Mouse (Mus musculus) testis, adult 2 months (tissue): ENCODE data around the gene Hnrnpf. TPM values are rescaled to one million over a fixed set of nuclear protein-coding genes. Genes with fewer than 3 reads are reported as not detected.
A peak's percentile ranks its signal among the peaks of the same experiment; 100 is the strongest.

Experiments
- H3K27ac ChIP-seq: fragments of 200-500 bp; 2 replicates; pipeline ENCODE4 v1.5.1; 2012; ENCODE audit warnings: low read depth, low read length; ENCODE audit not compliant: control insufficient read depth, insufficient read depth
- H3K27me3 ChIP-seq: fragments of 200-500 bp; 2 replicates; pipeline ENCODE4 v1.6.1; 2012; ENCODE audit warnings: mild to moderate bottlenecking, low read length, moderate library complexity; ENCODE audit not compliant: control insufficient read depth, insufficient read depth
- H3K36me3 ChIP-seq: fragments of 200-500 bp; 2 replicates; pipeline ENCODE4 v1.6.1; 2012; ENCODE audit warnings: mild to moderate bottlenecking, low read length; ENCODE audit not compliant: control insufficient read depth, insufficient read depth
- H3K4me1 ChIP-seq: fragments of 200-500 bp; 2 replicates; pipeline ENCODE4 v1.6.1; 2012; ENCODE audit warnings: low read length; ENCODE audit not compliant: control insufficient read depth, insufficient read depth
- H3K4me3 ChIP-seq: fragments of 200-500 bp; 2 replicates; pipeline ENCODE4 v1.5.1; 2012; ENCODE audit warnings: low read depth, mild to moderate bottlenecking, low read length, moderate library complexity, mixed read lengths; ENCODE audit not compliant: control insufficient read depth
- CTCF ChIP-seq: fragments of 200-500 bp; IDR thresholded peaks from 2 replicates; pipeline ENCODE4 v1.5.1; 2012; ENCODE audit warnings: low read depth, mild to moderate bottlenecking, inconsistent platforms, low read length, moderate library complexity; ENCODE audit not compliant: control insufficient read depth, insufficient read depth, insufficient replicate concordance
- POLR2A ChIP-seq: fragments of 200-500 bp; IDR thresholded peaks from 2 replicates; pipeline ENCODE4 v1.6.1; 2012; ENCODE audit warnings: low read depth, mild to moderate bottlenecking, inconsistent platforms, low read length, moderate library complexity; ENCODE audit not compliant: control insufficient read depth
- polyA plus RNA-seq: library from polyadenylated mRNA; depleted of rRNA; stranded (reverse); fragments of >200 nt; gene quantifications from 2 replicates; pipeline ENCODE4 v1.2.3, GENCODE M21; 2012

Gene Hnrnpf
- polyA plus RNA-seq, 1 experiment: 325 TPM

DNA sequence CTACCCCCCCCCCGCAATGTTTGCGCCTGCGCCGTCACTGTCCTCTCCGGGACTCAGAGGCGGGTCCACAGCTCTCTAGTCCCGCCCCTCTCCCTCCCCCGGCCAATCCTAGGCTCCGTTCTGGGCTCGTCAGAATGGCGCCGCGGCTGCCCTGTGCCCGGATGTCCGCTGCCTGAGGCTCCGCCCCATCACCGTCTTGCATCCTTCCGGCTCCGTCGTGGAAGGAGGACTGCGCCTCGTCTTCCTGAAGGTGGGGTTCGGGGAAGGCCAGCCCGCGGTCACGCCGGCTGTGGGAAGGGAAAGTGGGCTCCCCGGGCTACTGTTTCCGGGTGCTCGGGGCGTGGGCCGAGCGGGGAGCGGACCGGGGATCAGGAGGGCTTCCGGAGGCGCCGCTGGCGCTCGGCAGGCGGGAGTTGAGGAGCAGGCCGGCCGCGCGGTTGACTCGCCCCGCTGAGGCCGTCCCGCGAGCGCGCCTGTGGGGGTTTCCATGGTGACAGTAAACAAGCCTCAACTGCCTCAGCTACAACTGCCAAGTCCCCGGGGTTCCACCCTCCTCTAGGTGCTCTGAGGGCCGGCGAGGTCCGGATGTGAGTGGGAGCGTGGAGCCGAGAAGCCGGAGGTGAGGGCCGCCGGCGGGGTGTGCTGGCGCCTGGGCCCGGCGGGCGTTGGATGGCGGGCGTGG, 6.6 kb downstream of the Hnrnpf start:
- peaks cover 5% of the 10 kb centered on the region for H3K36me3 ChIP-seq
- no peaks in the 10 kb centered on the region for H3K27me3 ChIP-seq
- peaks cover 5% of the 10 kb centered on the region for H3K4me1 ChIP-seq
- H3K27ac ChIP-seq: peak overlapping the region; percentile 99
- H3K4me3 ChIP-seq: peak overlapping the region; percentile 100
- TF ChIP-seq POLR2A: peak; percentile 99
- no peak for TF ChIP-seq CTCF

DNA sequence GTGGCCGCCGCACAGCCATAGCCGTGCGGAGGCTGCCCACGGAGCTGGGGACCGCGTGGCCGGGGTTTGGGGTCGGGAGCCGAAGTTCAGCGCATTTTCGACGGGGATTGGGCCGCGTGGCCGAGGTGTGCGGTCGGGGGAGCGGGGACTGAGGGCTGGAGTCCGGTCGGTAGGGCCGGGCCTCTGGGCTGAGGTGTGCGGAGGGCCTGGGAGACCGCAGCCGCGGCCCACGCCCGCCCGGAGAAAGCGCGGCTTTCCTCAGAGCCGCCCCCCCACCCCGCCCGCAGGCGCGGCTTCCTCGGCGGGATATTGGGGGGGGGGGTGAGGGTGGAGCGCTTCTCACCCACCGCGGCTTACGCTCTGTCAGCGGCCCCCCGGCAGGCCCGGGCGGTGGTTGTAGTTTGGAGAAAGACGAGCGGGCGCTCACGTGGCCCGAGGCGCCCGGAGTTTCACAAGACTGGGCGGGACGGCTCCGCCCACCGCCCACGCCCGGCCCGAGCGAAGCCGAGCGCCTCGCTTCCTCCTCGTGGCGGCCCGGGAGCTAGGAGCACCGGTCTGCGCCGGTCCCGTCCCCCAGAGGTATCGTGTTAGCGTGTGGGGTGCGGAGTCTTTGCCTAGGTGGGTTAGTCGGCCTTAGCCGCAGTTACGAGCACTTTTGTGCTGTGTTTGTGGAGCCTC, 7.3 kb downstream of the Hnrnpf start:
- TF ChIP-seq CTCF (no peak), POLR2A (peak; percentile 34; the same call in 1 of the 2 replicates)
- Histone ChIP-seq H3K36me3 (peaks cover 5% of the 10 kb centered on the region), H3K27ac (peak overlapping the region; percentile 99), H3K4me3 (peak overlapping the region; percentile 100), H3K4me1 (peaks cover 5% of the 10 kb centered on the region), H3K27me3 (no peaks in the 10 kb centered on the region)

DNA sequence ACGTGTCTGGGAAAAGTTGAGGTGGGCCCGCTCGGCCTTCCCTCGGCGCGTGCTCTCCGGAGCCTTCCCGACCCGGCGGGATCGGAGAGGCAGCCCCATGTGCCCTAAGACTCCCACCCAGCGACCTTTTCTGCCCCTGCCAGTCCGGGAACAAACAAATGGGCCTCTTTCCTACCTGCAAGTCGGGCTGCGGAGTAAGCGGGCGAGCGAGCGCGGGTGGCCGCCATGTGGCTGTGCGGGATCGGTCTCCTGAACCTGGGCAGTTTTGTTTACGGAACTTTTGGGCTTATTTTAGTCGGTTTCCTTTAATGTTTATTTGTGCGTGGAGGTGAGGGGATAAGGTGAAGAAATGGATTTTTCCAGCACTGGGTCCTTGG, 7.8 kb downstream of the Hnrnpf start:
- Histone ChIP-seq H3K36me3 (peaks cover 5% of the 10 kb centered on the region), H3K27me3 (no peaks in the 10 kb centered on the region), H3K4me1 (peaks cover 5% of the 10 kb centered on the region), H3K4me3 (peak overlapping the region; percentile 100), H3K27ac (peak overlapping the region; percentile 99)
- TF ChIP-seq POLR2A (no peak), CTCF (no peak)

DNA sequence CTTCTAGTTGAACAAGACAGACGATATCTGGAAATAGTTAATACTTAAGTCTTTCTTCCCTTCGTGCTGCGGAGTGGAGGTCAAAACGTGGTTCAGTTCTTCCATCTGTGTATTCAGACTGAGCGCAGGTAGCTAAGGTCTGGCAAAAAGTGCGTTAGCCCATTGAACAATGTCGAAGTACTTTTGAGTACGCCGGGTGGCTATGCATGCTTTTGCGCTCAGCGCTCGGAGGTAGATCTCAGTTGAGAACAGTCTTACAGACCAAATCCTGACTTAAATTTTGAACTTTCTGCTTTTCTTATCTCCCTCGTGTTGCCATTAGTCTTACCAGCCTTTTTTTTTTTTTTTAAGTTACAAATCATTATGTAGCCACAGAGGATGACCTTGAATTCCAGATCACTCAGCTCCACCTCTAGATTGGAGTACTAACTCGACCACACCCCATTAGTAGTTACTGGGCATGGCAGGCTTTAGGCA, 8.3 kb downstream of the Hnrnpf start:
- peak overlapping the region; percentile 99 for H3K27ac ChIP-seq
- H3K36me3 ChIP-seq: peaks cover 5% of the 10 kb centered on the region
- peaks cover 5% of the 10 kb centered on the region for H3K4me1 ChIP-seq
- no peaks in the 10 kb centered on the region for H3K27me3 ChIP-seq
- H3K4me3 ChIP-seq: peak overlapping the region; percentile 100
- TF ChIP-seq CTCF: no peak
- TF ChIP-seq POLR2A: no peak

DNA sequence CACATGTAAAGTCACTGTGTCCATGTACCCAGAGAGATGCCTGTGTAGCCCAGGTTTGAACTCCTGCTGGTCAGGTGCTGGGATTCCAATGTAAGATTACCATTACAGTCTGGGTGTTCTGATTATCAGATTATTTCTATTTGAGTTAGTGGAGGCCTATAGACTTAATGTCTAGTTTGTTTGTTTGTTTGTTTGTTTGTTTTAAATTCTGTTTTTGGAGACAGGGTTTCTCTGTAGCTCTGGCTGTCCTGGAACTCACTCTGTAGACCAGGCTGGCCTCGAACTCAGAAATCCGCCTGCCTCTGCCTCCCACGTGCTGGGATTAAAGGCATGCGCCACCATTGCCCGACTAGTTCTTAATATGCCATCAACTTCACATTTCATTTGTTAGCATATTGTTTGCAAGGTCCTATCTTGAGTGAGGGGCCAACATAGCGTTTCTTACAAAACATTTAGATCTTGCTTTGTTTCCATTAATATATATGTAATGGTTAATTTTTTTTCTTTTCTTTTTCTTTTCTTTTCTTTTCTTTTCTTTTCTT, 10.1 kb downstream of the Hnrnpf start:
- H3K4me3 ChIP-seq: peak overlapping the region; percentile 47; the same call in 1 of the 2 replicates
- TF ChIP-seq POLR2A (no peak), CTCF (no peak)
- H3K36me3 ChIP-seq: peaks cover 5% of the 10 kb centered on the region
- H3K27me3 ChIP-seq: no peaks in the 10 kb centered on the region
- H3K27ac ChIP-seq: no peak overlapping the region
- peaks cover 7% of the 10 kb centered on the region for H3K4me1 ChIP-seq

DNA sequence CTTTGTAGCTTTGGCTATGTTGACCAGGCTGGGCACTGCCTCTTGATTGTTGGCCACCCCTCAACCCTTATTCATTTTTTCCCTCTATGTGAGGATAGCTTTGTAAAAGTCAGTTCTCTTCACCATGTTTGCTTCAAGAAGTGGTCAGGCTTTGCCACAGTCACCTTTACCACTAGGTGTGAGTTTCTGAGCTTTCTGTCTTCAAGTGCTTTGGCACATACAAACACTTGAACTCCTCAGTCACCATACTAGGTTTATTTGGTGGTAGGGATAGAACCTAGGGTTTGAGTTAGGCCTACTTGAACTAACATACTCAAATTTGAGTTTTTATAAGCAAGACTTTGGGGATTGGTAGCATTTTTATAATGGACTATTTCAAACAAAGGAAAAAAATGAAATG, 14.4 kb downstream of the Hnrnpf start:
- Histone ChIP-seq H3K27me3 (no peaks in the 10 kb centered on the region), H3K27ac (peak overlapping the region; percentile 24; the same call in 1 of the 2 replicates), H3K4me1 (peaks cover 4% of the 10 kb centered on the region; the same call in 1 of the 2 replicates), H3K36me3 (no peaks in the 10 kb centered on the region; the same call in none of the 2 replicates), H3K4me3 (peak overlapping the region; percentile 60; the same call in 1 of the 2 replicates)
- TF ChIP-seq POLR2A (no peak), CTCF (no peak)

DNA sequence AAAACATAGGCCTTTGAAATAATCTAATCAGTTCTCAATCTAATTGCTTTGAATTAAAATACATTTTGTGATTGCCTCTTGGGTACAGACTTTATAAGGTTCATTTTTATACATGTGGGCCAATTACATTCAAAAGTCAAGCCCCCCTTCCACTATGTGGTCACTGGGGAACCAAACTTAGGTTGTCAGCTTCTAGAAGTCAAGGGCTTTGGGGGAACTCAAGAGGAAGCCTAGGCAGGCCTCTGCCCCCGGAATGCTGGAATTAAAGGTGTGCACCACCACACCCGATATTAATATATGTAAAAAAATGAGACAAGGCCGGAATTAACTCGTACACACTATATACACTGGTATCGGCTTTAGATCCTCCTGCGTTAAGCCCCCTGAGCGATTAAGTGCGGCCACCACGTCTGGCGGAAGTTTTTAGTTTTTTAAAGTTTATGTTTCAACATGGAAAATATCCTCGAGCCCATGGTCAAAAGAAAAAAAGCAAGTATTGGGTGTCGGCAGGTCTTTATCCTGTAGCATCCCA, 16.1 kb downstream of the Hnrnpf start:
- H3K4me1 ChIP-seq: peaks cover 4% of the 10 kb centered on the region; the same call in 1 of the 2 replicates

More for the DNA sequence above, 16.1 kb downstream of the Hnrnpf start:
- Histone ChIP-seq H3K4me3 (peak overlapping the region; percentile 94), H3K27ac (0 out of 2 replicates have a peak overlapping the region, but pooled peaks have one; percentile 21), H3K27me3 (no peaks in the 10 kb centered on the region), H3K36me3 (no peaks in the 10 kb centered on the region; the same call in none of the 2 replicates)
- TF ChIP-seq CTCF: no peak
- no peak for TF ChIP-seq POLR2A
